Mouse (Mus musculus): ENCODE measurements around the gene Ppib.
A peak's percentile ranks its signal among the peaks of the same experiment; 100 is the strongest.

The Ppib gene

DNA sequence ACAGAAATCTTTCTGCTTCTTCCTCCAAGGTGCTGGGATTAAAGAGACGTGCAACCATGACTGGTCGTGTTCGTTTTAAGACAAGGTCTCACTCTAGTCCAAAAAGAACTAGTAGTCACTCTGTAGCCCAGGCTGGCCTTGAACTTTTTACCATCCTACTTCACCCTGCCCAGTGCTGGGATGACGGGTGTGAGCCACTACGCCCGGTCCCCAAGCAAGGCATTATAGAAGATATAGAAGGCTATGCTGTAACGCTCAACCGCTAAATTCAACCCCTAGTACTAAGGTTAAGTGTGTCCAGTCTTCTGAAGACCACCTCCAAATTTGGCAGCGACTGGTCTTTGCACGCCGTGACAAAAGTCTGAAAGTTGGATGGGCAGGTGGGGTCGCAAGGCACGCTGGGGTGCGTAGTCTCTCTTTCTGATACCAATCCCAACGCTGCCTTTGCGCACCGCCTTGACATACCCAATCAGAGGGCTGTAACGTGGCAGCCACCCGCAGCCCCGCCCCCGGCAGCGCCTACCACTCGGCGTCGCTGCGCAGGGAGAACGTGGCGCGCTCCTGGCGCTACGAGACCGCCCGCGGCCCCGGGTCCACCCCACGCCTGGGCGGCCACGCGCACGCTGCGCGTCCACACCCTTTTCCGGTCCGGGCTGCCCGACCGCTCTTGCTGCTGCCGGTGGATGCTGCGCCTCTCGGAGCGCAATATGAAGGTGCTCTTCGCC, at the start of gene Ppib:
Ppib (plus strand) TSS at position 640 of the 725 bp plus-strand sequence.
- DNase-seq (ENCODE audit: low read depth in 2 of 2, low spot score in 2 of 2): peak; percentile 92 to 94

DNA sequence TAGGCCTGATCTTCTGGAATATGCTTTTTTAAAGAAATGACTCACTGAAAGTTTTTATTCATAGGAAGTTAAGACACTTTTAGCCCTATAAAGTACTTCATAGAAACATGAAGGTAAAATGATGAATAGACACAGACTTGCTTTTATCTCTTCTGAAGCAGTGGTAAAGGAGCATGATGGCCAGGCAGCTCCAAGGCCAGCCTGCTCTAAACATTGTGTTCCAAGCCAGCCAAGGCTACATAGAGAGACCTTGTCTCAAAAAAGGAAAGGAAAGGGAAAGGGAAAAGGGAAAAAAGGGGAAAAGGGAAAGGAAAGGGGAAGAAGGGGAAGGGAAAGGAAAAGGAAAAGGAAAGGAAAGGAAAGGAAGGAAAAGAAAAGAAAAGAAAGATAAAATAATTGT, 39.4 kb upstream of the Ppib start:
- DNase-seq (ENCODE audit: low read depth in 2 of 2, low spot score in 2 of 2): no peak

DNA sequence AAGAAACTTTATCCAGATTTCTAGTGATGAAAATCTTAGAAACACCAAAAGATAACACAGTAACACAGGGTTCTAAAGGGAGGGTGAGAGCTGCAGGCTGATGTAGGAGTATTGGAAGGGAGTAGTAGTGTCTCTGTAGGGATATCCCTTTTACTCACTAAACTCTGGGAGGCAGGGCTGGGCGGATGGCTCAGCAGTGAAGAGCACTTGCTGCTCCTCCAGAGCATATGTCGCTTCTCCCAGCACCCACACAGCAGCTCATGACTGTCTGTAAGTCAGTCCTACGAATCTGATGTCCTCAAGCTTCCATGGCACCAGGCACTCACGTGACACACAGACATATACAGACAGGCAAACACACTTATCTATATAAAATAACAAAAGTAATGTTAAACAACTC, 21.9 kb upstream of the Ppib start:
- no peak for DNase-seq (ENCODE audit: low read depth in 2 of 2, low spot score in 2 of 2)

DNA sequence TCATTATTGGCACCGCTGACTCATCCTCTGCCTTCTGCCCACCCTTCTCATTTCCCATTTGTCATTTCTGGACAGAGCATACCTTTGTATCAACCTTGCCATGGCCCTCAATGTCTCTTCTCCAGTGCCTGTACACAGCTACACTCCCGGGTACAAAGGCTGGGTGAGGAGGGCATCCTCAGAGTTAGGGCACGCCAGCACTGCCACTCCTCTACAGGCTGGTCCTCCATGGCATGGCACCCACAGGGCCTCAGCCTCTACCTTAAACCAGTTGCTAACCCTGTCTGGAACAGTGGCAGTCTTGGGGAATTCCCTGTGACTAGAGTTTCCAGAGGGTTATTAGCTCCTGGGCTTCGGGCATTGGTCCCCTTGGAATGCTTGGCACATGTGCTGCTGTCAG, 21.4 kb upstream of the Ppib start:
- DNase-seq (ENCODE audit: low read depth in 2 of 2, low spot score in 2 of 2): no peak

DNA sequence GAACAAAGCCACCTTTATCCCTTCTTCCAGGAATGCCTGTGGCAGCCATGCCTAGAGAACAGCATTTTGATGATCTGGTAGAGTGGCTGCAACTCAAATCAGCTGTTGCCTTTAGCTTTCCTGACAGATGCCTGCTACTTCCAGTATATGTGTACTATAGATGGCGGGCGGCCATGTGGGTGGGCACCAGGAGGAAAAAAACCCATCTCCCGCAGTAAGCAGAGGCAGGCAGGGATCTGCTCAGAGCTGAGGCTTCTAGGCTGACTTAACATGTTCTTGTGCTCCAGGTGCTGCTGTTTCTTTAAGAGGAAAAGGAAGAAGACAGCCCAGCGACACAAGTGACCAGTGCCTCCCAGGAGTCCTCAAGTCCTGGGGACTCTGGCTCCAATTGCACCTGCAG, 20.7 kb upstream of the Ppib start:
- DNase-seq (ENCODE audit: low read depth in 2 of 2, low spot score in 2 of 2): no peak

- DNase-seq (ENCODE audit: low read depth in 2 of 2, low spot score in 2 of 2): no peak
These were observed 19.2 kb upstream of the Ppib start for GRCm38 (mm10) chr9:66040801-66041200.

DNA sequence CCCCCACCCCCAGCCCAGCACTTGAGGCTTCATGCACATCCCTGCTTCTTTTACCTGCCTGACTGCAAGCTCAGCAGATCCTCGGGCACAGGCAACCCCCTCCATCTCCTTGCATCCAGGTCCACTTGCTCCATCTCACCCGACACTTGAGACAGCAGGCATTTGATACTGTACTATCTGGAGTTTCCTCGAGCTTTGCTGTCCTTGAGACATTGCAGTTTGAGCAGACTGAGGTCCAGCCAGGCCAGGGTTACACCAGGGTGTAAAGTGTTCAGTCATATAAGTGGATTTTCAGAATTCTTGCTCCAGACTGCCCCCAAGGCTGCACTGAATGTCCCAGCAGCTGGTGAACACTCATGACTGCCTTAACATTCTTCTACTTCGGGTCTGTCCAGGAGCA, 17.7 kb upstream of the Ppib start:
- DNase-seq (ENCODE audit: low read depth in 2 of 2, low spot score in 2 of 2): no peak

DNA sequence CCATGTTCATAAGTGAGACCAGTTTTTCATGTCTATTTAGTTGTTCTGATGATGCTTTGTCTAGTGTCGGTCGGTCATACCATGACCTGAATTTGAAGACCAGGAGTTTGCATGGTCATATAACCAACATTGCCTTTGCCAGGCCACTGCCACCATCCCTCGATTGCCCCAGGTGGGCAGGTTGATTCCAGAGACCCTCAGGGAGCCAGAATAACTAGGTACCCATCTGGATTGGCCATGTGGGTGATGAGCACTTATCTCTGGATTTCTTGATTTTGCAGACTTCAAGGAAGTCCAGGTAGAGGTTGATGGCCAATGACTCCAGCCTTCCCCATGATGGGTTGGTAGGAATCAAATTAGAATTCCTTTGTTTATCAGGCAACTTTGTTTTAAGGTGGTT, 16.8 kb upstream of the Ppib start:
- DNase-seq (ENCODE audit: low read depth in 2 of 2, low spot score in 2 of 2): no peak

GRCm38 (mm10) chr9:66049931-66050601, 10.0 kb upstream of the Ppib start:
- DNase-seq (ENCODE audit: low read depth in 2 of 2, low spot score in 2 of 2): no peak

- DNase-seq (ENCODE audit: low read depth in 2 of 2, low spot score in 2 of 2): no peak
These were observed 8.5 kb upstream of the Ppib start for GRCm38 (mm10) chr9:66051493-66051892.

DNA sequence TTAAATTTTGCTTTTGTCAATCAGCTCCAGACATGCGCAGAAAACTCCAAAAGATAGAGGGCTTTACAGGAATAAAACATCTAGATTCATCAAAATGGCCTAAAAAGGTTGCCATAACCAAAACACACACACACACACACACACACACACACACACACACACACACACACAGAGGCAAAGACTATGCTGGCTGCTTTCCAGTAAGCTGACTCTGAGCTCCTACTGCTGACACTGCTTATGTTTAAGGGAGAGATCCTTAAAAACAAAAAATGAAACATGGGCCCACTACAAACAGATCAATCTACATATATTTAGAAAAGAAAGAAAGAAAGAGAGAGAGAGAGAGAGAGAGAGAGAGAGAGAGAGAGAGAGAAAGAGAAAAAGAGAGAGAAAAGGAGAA, 7.3 kb upstream of the Ppib start:
- DNase-seq (ENCODE audit: low read depth in 2 of 2, low spot score in 2 of 2): no peak

GRCm38 (mm10) chr9:66053620-66054019, 6.4 kb upstream of the Ppib start:
- no peak for DNase-seq (ENCODE audit: low read depth in 2 of 2, low spot score in 2 of 2)

GRCm38 (mm10) chr9:66060308-66060647, 256 bp downstream of the Ppib start:
- DNase-seq (ENCODE audit: low read depth in 2 of 2, low spot score in 2 of 2): no peak

DNA sequence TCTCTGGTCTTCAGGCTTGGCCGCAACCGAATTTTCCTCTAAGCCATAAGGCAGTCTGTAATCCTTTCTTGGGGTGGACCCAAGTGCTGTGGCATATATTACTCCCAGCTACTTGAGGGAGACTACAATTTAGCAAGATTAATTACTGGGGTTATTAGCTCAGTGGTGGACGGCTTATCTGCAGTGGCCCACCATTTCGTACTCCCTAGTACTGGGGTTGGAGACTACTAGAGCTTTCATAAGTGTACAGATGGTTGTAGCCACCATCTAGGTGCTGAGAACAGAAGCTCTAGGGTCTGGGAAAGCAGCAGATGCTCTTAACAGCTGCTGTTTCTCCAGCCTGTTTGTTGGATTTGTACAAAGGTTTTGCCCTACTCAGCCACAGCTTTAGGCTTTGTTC, 964 bp downstream of the Ppib start:
- DNase-seq (ENCODE audit: low read depth in 2 of 2, low spot score in 2 of 2): no peak

- no peak for DNase-seq (ENCODE audit: low read depth in 2 of 2, low spot score in 2 of 2)
These were observed 1.6 kb downstream of the Ppib start for GRCm38 (mm10) chr9:66061656-66062055.

GRCm38 (mm10) chr9:66063446-66063845, 3.4 kb downstream of the Ppib start:
- no peak for DNase-seq (ENCODE audit: low read depth in 2 of 2, low spot score in 2 of 2)

GRCm38 (mm10) chr9:66064316-66064715, 4.3 kb downstream of the Ppib start:
- no peak for DNase-seq (ENCODE audit: low read depth in 2 of 2, low spot score in 2 of 2)

GRCm38 (mm10) chr9:66066791-66067190, 6.8 kb downstream of the Ppib start:
- DNase-seq (ENCODE audit: low read depth in 2 of 2, low spot score in 2 of 2): no peak

- DNase-seq (ENCODE audit: low read depth in 2 of 2, low spot score in 2 of 2): no peak
These were observed 7.5 kb downstream of the Ppib start for GRCm38 (mm10) chr9:66067542-66067941.

GRCm38 (mm10) chr9:66068056-66068455, 8.0 kb downstream of the Ppib start:
- DNase-seq (ENCODE audit: low read depth in 2 of 2, low spot score in 2 of 2): no peak

DNA sequence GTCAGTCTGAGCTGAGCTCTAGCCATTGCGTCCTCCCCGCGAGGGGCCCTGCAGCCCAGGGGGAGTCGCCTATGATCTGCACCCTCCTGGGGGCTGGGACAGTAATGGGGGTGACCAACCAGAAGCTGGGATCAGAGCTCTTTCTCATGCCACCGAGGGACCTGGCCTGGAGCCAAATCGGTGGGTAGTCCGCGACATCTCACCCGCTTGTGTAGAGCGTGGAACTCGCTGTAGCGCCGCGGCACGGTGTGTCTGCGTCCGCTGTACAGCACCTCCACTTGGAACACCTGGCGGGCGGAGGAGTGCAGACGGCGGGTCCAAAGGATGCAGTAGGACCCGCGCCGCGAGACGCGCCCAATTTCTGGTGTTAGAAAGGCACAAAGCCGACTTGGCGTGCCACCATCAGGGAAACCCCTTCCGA, 9.0 kb downstream of the Ppib start:
- DNase-seq (ENCODE audit: low read depth in 2 of 2, low spot score in 2 of 2): peak in 1 of 2 experiments; percentile 15

- peak; percentile 38 to 60 for DNase-seq (ENCODE audit: low read depth in 2 of 2, low spot score in 2 of 2)
These were observed 9.6 kb downstream of the Ppib start, which contains the start of gene Snx22 for GRCm38 (mm10) chr9:66069583-66069982. TSS of gene Snx22 (minus strand) at chr9:66069719.

DNA sequence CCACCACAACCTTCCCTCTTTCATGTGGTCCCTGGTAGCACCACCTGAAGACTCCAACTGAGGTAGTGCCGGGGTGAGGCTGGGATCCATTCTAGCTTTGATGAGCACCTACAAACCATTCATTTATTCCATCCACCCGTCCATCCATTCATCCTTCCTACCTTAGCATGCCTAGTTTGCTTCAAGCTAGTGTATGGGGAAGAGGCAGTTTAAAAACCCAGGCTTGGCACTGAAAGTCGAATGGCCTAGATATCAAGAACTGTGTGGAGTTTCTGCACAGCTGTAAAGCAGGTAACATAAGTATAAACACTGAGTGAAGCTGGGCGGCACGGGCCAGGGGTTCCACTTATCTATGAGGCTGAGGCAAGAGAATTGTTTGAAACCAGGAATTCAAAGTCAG, 10.1 kb downstream of the Ppib start:
- no peak for DNase-seq (ENCODE audit: low read depth in 2 of 2, low spot score in 2 of 2)

All from CD8-positive naive resting alpha-beta T cell, adult 2 months (primary cell).